Mouse (Mus musculus) hindbrain, embryonic 10.5 days (tissue): ENCODE data around the gene Atp5j. TPM values are rescaled to one million over a fixed set of nuclear protein-coding genes. Genes with fewer than 3 reads are reported as not detected.

Experiments used
- DNase-seq: peaks from one replicate; pipeline ENCODE4 v3.0.0-alpha.2; 2017; ENCODE audit warnings: low spot score
- H3K27ac ChIP-seq: fragments of 300-500 bp; sonication (generic); 2 replicates; pipeline ENCODE4 v1.5.1; 2016; ENCODE audit warnings: mild to moderate bottlenecking, moderate library complexity
- H3K27me3 ChIP-seq: fragments of 300-500 bp; sonication (generic); 2 replicates; pipeline ENCODE4 v1.6.1; 2016; ENCODE audit warnings: mild to moderate bottlenecking; ENCODE audit not compliant: poor library complexity, insufficient read depth, severe bottlenecking
- H3K36me3 ChIP-seq: fragments of 300-500 bp; sonication (generic); 2 replicates; pipeline ENCODE4 v1.6.1; 2016; ENCODE audit warnings: mild to moderate bottlenecking, moderate library complexity
- H3K4me1 ChIP-seq: fragments of 300-500 bp; sonication (generic); replicated peaks from 2 replicates; pipeline ENCODE4 v1.6.1; 2016; ENCODE audit warnings: mild to moderate bottlenecking
- H3K4me3 ChIP-seq: fragments of 300-500 bp; sonication (generic); 2 replicates; pipeline ENCODE4 v1.5.1; 2016; ENCODE audit warnings: mild to moderate bottlenecking, moderate library complexity
- H3K9me3 ChIP-seq: fragments of 300-500 bp; sonication (generic); 2 replicates; pipeline ENCODE4 v1.6.1; 2016; ENCODE audit warnings: mild to moderate bottlenecking, moderate library complexity
- WGBS: fragments of 180-500 bp; shearing (Covaris S2); methylation state at CpG from one replicate; pipeline ENCODE4 v1.1.7; 2016; 5-methylcytosine and 5-hydroxymethylcytosine counted together
- polyA plus RNA-seq: library from polyadenylated mRNA; unstranded; fragments of >200 nt; fragmentation: Nextera tagmentation; extraction: Ambion mirVana; gene quantifications from 2 replicates; pipeline ENCODE4 v1.2.1, GENCODE M21; 2016

Atp5j gene
- polyA plus RNA-seq, 1 experiment from 2014 or later = 846 TPM

DNA sequence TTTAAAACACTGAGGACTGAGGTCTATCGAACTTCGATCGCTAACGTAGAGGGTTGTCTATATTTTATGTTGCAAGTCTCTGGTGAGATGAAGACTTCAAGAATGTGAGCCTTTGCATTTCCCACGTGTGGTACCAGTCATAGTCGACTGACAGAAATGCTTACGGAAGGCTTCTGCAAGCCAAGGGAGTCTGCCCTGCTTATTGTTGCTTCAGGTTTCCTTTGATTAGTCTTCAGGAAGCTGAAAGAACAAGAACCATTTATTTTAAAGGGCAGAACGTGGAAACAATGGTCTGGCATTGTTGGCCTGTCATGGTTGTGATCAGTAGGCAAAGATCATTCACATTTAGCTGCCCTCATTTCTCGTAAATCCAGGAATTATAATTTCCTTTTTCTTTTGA, 38.7 kb downstream of the Atp5j start:
- H3K27ac ChIP-seq = no peak overlapping the region
- no peaks in the 10 kb centered on the region for H3K27me3 ChIP-seq
- 68% methylated on average over 9 of the region's 9 CpGs for WGBS
- peaks cover 22% of the 10 kb centered on the region for H3K36me3 ChIP-seq
- no peaks in the 10 kb centered on the region for H3K4me1 ChIP-seq
- no peak for DNase-seq
- no peaks in the 10 kb centered on the region for H3K9me3 ChIP-seq
- H3K4me3 ChIP-seq = no peak overlapping the region

DNA sequence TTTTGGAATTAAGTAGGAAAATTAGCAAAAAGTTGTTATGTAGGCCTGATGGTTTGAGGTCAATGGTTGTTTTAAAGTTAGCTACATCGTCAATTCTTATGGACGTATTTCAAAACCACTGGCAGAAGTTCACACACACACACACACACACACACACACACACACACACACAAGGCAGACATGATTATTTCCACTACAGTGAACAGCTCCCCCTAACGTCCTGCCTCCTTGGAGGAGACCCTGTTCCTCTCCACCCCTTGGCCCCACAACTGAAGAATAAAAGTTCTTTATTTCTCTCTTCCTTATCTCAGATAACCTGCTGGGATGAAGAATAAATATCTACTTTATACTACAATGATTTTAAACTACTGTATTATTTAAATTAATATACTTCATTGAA, 40.1 kb downstream of the Atp5j start:
- H3K36me3 ChIP-seq = peaks cover 29% of the 10 kb centered on the region
- no peak overlapping the region for H3K4me3 ChIP-seq
- DNase-seq = no peak
- H3K9me3 ChIP-seq = 0 out of 2 replicates have a peak, but pooled peaks cover 3% of the 10 kb centered on the region
- H3K27me3 ChIP-seq = no peaks in the 10 kb centered on the region
- no peaks in the 10 kb centered on the region for H3K4me1 ChIP-seq
- H3K27ac ChIP-seq = no peak overlapping the region
- 71% methylated on average over 3 of the region's 3 CpGs for WGBS

- Histone ChIP-seq H3K9me3 (0 out of 2 replicates have a peak, but pooled peaks cover 3% of the 10 kb centered on the region), H3K4me3 (no peak overlapping the region)
- WGBS = 89% methylated on average over 14 of the region's 14 CpGs
These were observed 42.0 kb downstream of the Atp5j start for GRCm38 (mm10) chr16:84793401-84793800.

GRCm38 (mm10) chr16:84790595-84791165, 44.7 kb downstream of the Atp5j start:
- Histone ChIP-seq H3K4me3 (no peak overlapping the region), H3K27me3 (no peaks in the 10 kb centered on the region), H3K4me1 (no peaks in the 10 kb centered on the region), H3K27ac (no peak overlapping the region), H3K9me3 (0 out of 2 replicates have a peak, but pooled peaks cover 3% of the 10 kb centered on the region), H3K36me3 (peaks cover 55% of the 10 kb centered on the region)
- WGBS = 90% methylated on average over 2 of the region's 2 CpGs
- no peak for DNase-seq

More at GRCm38 (mm10) chr16:84793401-84793800, 42.0 kb downstream of the Atp5j start:
- DNase-seq = no peak
- Histone ChIP-seq H3K36me3 (peaks cover 42% of the 10 kb centered on the region), H3K27me3 (no peaks in the 10 kb centered on the region), H3K27ac (no peak overlapping the region), H3K4me1 (no peaks in the 10 kb centered on the region)

- 27% methylated on average over 7 of the region's 7 CpGs for WGBS
- Histone ChIP-seq H3K27me3 (no peaks in the 10 kb centered on the region), H3K9me3 (no peaks in the 10 kb centered on the region), H3K27ac (no peak overlapping the region), H3K4me3 (no peak overlapping the region), H3K4me1 (0 out of 2 replicates have a peak, but pooled peaks cover 2% of the 10 kb centered on the region), H3K36me3 (peaks cover 35% of the 10 kb centered on the region)
- DNase-seq = no peak
These were observed 50.5 kb downstream of the Atp5j start for GRCm38 (mm10) chr16:84784966-84785365.

DNA sequence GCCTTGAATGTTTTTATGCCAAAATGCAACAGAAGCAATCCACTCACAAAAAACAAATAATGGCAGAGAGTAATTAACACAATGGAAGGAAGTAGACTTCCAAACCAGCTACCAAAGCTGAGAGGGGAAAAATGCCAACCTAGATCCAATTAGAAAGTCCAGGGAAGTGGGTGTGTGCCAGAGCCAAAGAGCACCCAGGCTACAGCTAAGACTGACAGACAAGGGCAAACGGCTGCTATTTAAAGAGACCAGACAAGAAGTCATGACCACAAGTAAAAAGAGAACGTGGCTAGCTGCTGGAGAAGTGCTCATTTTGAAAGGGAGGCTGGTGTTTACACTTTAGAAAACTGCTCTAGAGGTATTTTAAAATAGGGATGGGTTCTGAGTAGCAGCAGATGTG, 52.1 kb downstream of the Atp5j start:
- 67% methylated on average over 2 of the region's 2 CpGs for WGBS
- H3K4me1 ChIP-seq = 0 out of 2 replicates have a peak, but pooled peaks cover 6% of the 10 kb centered on the region
- H3K27ac ChIP-seq = no peak overlapping the region
- H3K4me3 ChIP-seq = no peak overlapping the region
- DNase-seq = no peak
- no peaks in the 10 kb centered on the region for H3K9me3 ChIP-seq
- no peaks in the 10 kb centered on the region for H3K27me3 ChIP-seq
- H3K36me3 ChIP-seq = peaks cover 36% of the 10 kb centered on the region

- H3K27ac ChIP-seq = no peak overlapping the region
- H3K9me3 ChIP-seq = no peaks in the 10 kb centered on the region
- H3K36me3 ChIP-seq = peaks cover 31% of the 10 kb centered on the region
- H3K4me1 ChIP-seq = peaks cover 18% of the 10 kb centered on the region
- no peak for DNase-seq
- H3K27me3 ChIP-seq = no peaks in the 10 kb centered on the region
- 85% methylated on average over 5 of the region's 5 CpGs for WGBS
- H3K4me3 ChIP-seq = no peak overlapping the region
These were observed 55.7 kb downstream of the Atp5j start for GRCm38 (mm10) chr16:84779718-84780117.

DNA sequence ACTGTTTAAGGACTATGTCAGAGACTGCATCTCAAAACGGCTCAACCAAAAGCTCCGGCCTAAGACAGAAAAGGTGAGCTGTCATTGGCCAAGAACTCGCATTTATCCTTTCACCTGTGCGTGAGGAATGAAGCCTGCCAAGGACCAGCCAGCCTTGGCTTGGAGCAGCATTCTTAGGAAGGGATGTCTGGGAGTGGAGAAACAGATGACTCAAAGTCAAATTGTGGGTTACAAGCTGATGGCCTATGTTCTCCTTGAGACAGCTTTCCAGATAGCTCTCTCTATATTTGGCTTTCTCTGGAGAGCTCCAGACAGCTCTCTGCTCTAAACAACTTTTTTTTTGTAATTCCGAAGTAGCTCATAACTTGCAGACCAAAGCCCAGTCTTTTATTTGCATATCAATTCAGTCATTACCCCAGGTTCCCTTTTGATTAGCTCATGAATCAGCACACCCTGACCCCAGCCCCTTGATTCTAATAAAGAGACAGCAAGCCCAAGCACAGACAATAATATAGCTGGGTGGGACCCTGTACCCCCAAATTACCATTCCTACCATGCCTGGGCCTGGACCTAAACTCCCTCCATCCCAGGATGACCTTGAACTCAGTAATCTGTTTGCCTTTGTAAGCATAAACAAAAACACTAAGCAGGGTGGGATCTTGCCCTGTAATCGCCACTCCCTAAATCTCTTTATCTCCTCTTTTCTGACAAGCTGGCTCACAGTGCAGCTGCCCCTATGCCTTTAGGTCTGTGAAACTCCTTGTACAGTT, 56.4 kb downstream of the Atp5j start:
- H3K36me3 ChIP-seq = peaks cover 31% of the 10 kb centered on the region
- no peak overlapping the region for H3K4me3 ChIP-seq
- H3K27ac ChIP-seq = no peak overlapping the region
- H3K4me1 ChIP-seq = peaks cover 18% of the 10 kb centered on the region
- no peaks in the 10 kb centered on the region for H3K9me3 ChIP-seq
- no peaks in the 10 kb centered on the region for H3K27me3 ChIP-seq
- WGBS = 88% methylated on average over 6 of the region's 6 CpGs
- DNase-seq = no peak

- Histone ChIP-seq H3K4me1 (peaks cover 21% of the 10 kb centered on the region), H3K36me3 (peaks cover 31% of the 10 kb centered on the region), H3K27me3 (no peaks in the 10 kb centered on the region), H3K27ac (no peak overlapping the region), H3K9me3 (no peaks in the 10 kb centered on the region), H3K4me3 (no peak overlapping the region)
- WGBS = 89% methylated on average over 6 of the region's 6 CpGs
- DNase-seq = no peak
These were observed 57.0 kb downstream of the Atp5j start for GRCm38 (mm10) chr16:84778431-84778830.

Other genes starting within 250 kb of the Atp5j start
- gene Mrpl39, start 99.9 kb downstream of the Atp5j start, polyA plus RNA-seq = 50.3 and 54.4 TPM in 2 replicates
- 46.5 and 52.6 TPM in 2 replicates for gene Jam2, start 61.5 kb downstream of the Atp5j start, polyA plus RNA-seq
- 28.5 and 35.1 TPM in 2 replicates for gene Gabpa, start 700 bp downstream of the Atp5j start, polyA plus RNA-seq